Mouse (Mus musculus) forebrain, embryonic 14.5 days (tissue): ENCODE data around the gene Cd48. TPM values are rescaled to one million over a fixed set of nuclear protein-coding genes. Genes with fewer than 3 reads are reported as not detected.

Experiments used
- ATAC-seq: fragments of 200-750 bp; cut with Nextera tagmentation; 2 replicates; pipeline ENCODE4 v1.8.0; 2017; ENCODE audit warnings: mild to moderate bottlenecking, moderate library complexity
- DNase-seq: peaks from one replicate; pipeline ENCODE4 v3.0.0-alpha.2; 2015; ENCODE audit warnings: low spot score
- H3K27ac ChIP-seq: fragments of 300-500 bp; sonication (generic); 2 replicates; pipeline ENCODE4 v1.5.1; 2014; ENCODE audit warnings: low read depth, mild to moderate bottlenecking, control low read depth, low read length, moderate library complexity
- H3K27me3 ChIP-seq: fragments of 300-500 bp; sonication (generic); replicated peaks from 2 replicates; pipeline ENCODE4 v1.6.1; 2014; ENCODE audit warnings: low read length, control low read depth, mixed read lengths; ENCODE audit not compliant: control insufficient read depth, insufficient read depth
- H3K36me3 ChIP-seq: fragments of 300-500 bp; sonication (generic); 2 replicates; pipeline ENCODE4 v1.6.1; 2014; ENCODE audit warnings: low read length, control low read depth; ENCODE audit not compliant: control insufficient read depth, insufficient read depth
- H3K4me1 ChIP-seq: fragments of 300-500 bp; sonication (generic); 2 replicates; pipeline ENCODE4 v1.6.1; 2014; ENCODE audit warnings: antibody characterized with exemption, low read length, control low read depth; ENCODE audit not compliant: control insufficient read depth, insufficient read depth
- H3K4me2 ChIP-seq: fragments of 300-500 bp; sonication (generic); 2 replicates; pipeline ENCODE4 v1.6.1; 2014; ENCODE audit warnings: mild to moderate bottlenecking, control low read depth, low read length
- H3K4me3 ChIP-seq: fragments of 300-500 bp; sonication (generic); 2 replicates; pipeline ENCODE4 v1.5.1; 2014; ENCODE audit warnings: low read depth, low read length, control low read depth
- H3K9ac ChIP-seq: fragments of 300-500 bp; sonication (generic); 2 replicates; pipeline ENCODE4 v1.6.1; 2014; ENCODE audit warnings: mild to moderate bottlenecking, low read length, control low read depth, moderate library complexity
- H3K9me3 ChIP-seq: fragments of 300-500 bp; sonication (generic); replicated peaks from 2 replicates; pipeline ENCODE4 v1.6.1; 2016; ENCODE audit warnings: low read length, control low read depth, mixed read lengths; ENCODE audit not compliant: control insufficient read depth
- WGBS: fragments of 180-500 bp; shearing (Covaris S2); extraction: QIAGEN DNeasy Blood & Tissue Kit; methylation state at CpG from one replicate; pipeline ENCODE4 v1.1.7; 2014; 5-methylcytosine and 5-hydroxymethylcytosine counted together
- polyA plus RNA-seq: library from polyadenylated mRNA; unstranded; fragments of >200 nt; fragmentation: Nextera tagmentation; extraction: Ambion mirVana; gene quantifications from 2 replicates; pipeline ENCODE4 v1.2.1, GENCODE M21; 2014

The Cd48 gene
- 0.90 and 1.1 TPM in 2 replicates for polyA plus RNA-seq

- H3K9me3 ChIP-seq, result no peaks in the 10 kb centered on the region
- no peaks in the 10 kb centered on the region for H3K27me3 ChIP-seq
- no peak within 1 kb of the TSS for H3K27ac ChIP-seq
- no peak within 1 kb of the TSS for H3K9ac ChIP-seq
- H3K4me1 ChIP-seq, result no peaks in the 10 kb centered on the region
- 91% methylated on average over 14 of the region's 14 CpGs for WGBS
- no peak for DNase-seq
- H3K36me3 ChIP-seq, result no peaks in the 10 kb centered on the region
- no peak within 1 kb of the TSS for H3K4me3 ChIP-seq
- no peak for ATAC-seq
- no peak within 1 kb of the TSS for H3K4me2 ChIP-seq
Observed at GRCm38 (mm10) chr1:171681531-171682299, at the start of gene Cd48. Gene Cd48 (plus strand): TSS chr1:171682009.

- WGBS, result 70% methylated on average over 6 of the region's 6 CpGs
- ATAC-seq (no peak), DNase-seq (no peak)
- no peaks in the 10 kb centered on the region for H3K9me3 ChIP-seq
- no peak overlapping the region for H3K9ac ChIP-seq
- no peak overlapping the region for H3K4me2 ChIP-seq
- H3K27ac ChIP-seq, result no peak overlapping the region
- H3K4me1 ChIP-seq, result no peaks in the 10 kb centered on the region; the same call in 1 of the 2 replicates
- no peaks in the 10 kb centered on the region for H3K36me3 ChIP-seq
- no peak overlapping the region for H3K4me3 ChIP-seq
- no peaks in the 10 kb centered on the region for H3K27me3 ChIP-seq
Observed at GRCm38 (mm10) chr1:171635696-171636095, 46.1 kb upstream of the Cd48 start.

- DNase-seq, result no peak
- Histone ChIP-seq H3K9me3 (no peaks in the 10 kb centered on the region), H3K4me1 (no peaks in the 10 kb centered on the region), H3K27ac (no peak overlapping the region), H3K27me3 (no peaks in the 10 kb centered on the region), H3K36me3 (no peaks in the 10 kb centered on the region), H3K9ac (no peak overlapping the region), H3K4me2 (no peak overlapping the region), H3K4me3 (no peak overlapping the region)
- ATAC-seq, result no peak
- 87% methylated on average over 8 of the region's 8 CpGs for WGBS
Observed at GRCm38 (mm10) chr1:171637101-171637500, 44.7 kb upstream of the Cd48 start.

GRCm38 (mm10) chr1:171638686-171639085, 43.1 kb upstream of the Cd48 start:
- H3K36me3 ChIP-seq, result no peaks in the 10 kb centered on the region
- WGBS, result 74% methylated on average over 2 of the region's 2 CpGs
- H3K9ac ChIP-seq, result no peak overlapping the region
- H3K4me1 ChIP-seq, result no peaks in the 10 kb centered on the region
- no peaks in the 10 kb centered on the region for H3K27me3 ChIP-seq
- no peak for DNase-seq
- no peak overlapping the region for H3K27ac ChIP-seq
- H3K4me2 ChIP-seq, result no peak overlapping the region
- H3K9me3 ChIP-seq, result no peaks in the 10 kb centered on the region
- no peak overlapping the region for H3K4me3 ChIP-seq
- no peak for ATAC-seq

GRCm38 (mm10) chr1:171640796-171641195, 41.0 kb upstream of the Cd48 start:
- Histone ChIP-seq H3K4me3 (no peak overlapping the region), H3K27ac (no peak overlapping the region), H3K4me2 (no peak overlapping the region), H3K9ac (no peak overlapping the region), H3K9me3 (no peaks in the 10 kb centered on the region), H3K36me3 (no peaks in the 10 kb centered on the region), H3K27me3 (no peaks in the 10 kb centered on the region), H3K4me1 (no peaks in the 10 kb centered on the region)
- ATAC-seq, result no peak
- DNase-seq, result no peak
- 92% methylated on average over 6 of the region's 6 CpGs for WGBS

- no peak overlapping the region for H3K4me3 ChIP-seq
- DNase-seq, result no peak
- no peaks in the 10 kb centered on the region for H3K27me3 ChIP-seq
- no peak overlapping the region for H3K4me2 ChIP-seq
- no peaks in the 10 kb centered on the region for H3K36me3 ChIP-seq
- WGBS, result 82% methylated on average over 7 of the region's 7 CpGs
- H3K27ac ChIP-seq, result no peak overlapping the region
- no peaks in the 10 kb centered on the region for H3K4me1 ChIP-seq
- no peak overlapping the region for H3K9ac ChIP-seq
- no peaks in the 10 kb centered on the region for H3K9me3 ChIP-seq
- ATAC-seq, result no peak
Observed at GRCm38 (mm10) chr1:171643612-171644011, 38.2 kb upstream of the Cd48 start.

- no peak for DNase-seq
- H3K9ac ChIP-seq, result no peak overlapping the region
- no peak for ATAC-seq
- no peak overlapping the region for H3K27ac ChIP-seq
- no peaks in the 10 kb centered on the region for H3K36me3 ChIP-seq
- WGBS, result 74% methylated on average over 5 of the region's 5 CpGs
- no peaks in the 10 kb centered on the region for H3K9me3 ChIP-seq
- no peak overlapping the region for H3K4me2 ChIP-seq
- no peaks in the 10 kb centered on the region for H3K27me3 ChIP-seq
- no peak overlapping the region for H3K4me3 ChIP-seq
- no peaks in the 10 kb centered on the region for H3K4me1 ChIP-seq
Observed at GRCm38 (mm10) chr1:171646429-171646940, 35.3 kb upstream of the Cd48 start.

GRCm38 (mm10) chr1:171647716-171648115, 34.1 kb upstream of the Cd48 start:
- ATAC-seq (no peak), DNase-seq (no peak)
- no peaks in the 10 kb centered on the region for H3K4me1 ChIP-seq
- H3K36me3 ChIP-seq, result no peaks in the 10 kb centered on the region
- no peaks in the 10 kb centered on the region for H3K27me3 ChIP-seq
- H3K9me3 ChIP-seq, result no peaks in the 10 kb centered on the region
- H3K27ac ChIP-seq, result no peak overlapping the region
- no peak overlapping the region for H3K4me2 ChIP-seq
- H3K9ac ChIP-seq, result no peak overlapping the region
- 79% methylated on average over 5 of the region's 5 CpGs for WGBS
- H3K4me3 ChIP-seq, result no peak overlapping the region

GRCm38 (mm10) chr1:171648840-171649239, 33.0 kb upstream of the Cd48 start:
- DNase-seq, result no peak
- no peak overlapping the region for H3K27ac ChIP-seq
- no peaks in the 10 kb centered on the region for H3K27me3 ChIP-seq
- no peaks in the 10 kb centered on the region for H3K9me3 ChIP-seq
- 73% methylated on average over 8 of the region's 8 CpGs for WGBS
- no peak overlapping the region for H3K9ac ChIP-seq
- H3K4me3 ChIP-seq, result no peak overlapping the region
- no peak overlapping the region for H3K4me2 ChIP-seq
- H3K36me3 ChIP-seq, result no peaks in the 10 kb centered on the region
- ATAC-seq, result no peak
- H3K4me1 ChIP-seq, result no peaks in the 10 kb centered on the region
